29 mouse cellular contexts compared by ENCODE assay signal in the genomic region with DNA sequence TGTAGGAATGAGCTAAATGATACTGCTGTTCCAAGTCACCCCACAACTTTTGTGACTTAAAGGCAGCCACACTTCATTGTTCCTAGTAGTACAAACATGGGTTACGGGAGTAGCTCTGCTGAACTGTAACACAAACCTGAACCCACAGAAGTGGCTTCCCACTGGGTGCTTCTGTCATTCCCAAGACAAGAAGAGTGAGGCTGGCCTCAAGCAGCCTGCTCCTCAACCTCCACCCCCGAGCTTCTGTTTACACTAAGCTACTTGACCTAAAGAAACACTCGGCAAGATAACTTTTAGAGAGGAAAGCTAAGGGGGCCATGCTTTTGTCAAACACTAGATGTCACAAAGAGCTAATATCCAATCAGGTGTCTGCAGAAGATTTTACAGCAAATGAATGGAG. TPM values are rescaled to one million over a fixed set of nuclear protein-coding genes. Genes with fewer than 3 reads are reported as not detected.
DNase-seq lines count a peak whose midpoint lies in the region; ATAC-seq and TF ChIP-seq lines count a peak whose summit lies in the region.
"Had no signal": no experiment of that assay in that cellular context is flagged by ENCODE, and none has a peak within 500 bp of the region (broad histone marks: within the 10 kb centered on the region; RNA-seq: fewer than 3 reads in every experiment).

No protein-coding gene starts in this region.

- no peaks in the 10 kb centered on the region for H3K9me3 ChIP-seq in lung, embryonic 15.5 days
- no peaks in the 10 kb centered on the region for H3K9me3 ChIP-seq in midbrain, embryonic 13.5 days
- H3K9me3 ChIP-seq: embryonic facial prominence, embryonic 13.5 days; embryonic facial prominence, embryonic 15.5 days; forebrain, embryonic 10.5 days; forebrain, embryonic 12.5 days; forebrain, embryonic 15.5 days; G1E had no signal

- H3K36me3 ChIP-seq in lung, embryonic 15.5 days: no peaks in the 10 kb centered on the region
- no peaks in the 10 kb centered on the region for H3K36me3 ChIP-seq in midbrain, embryonic 13.5 days
- H3K36me3 ChIP-seq: embryonic facial prominence, embryonic 13.5 days; embryonic facial prominence, embryonic 15.5 days; forebrain, embryonic 10.5 days; forebrain, embryonic 12.5 days; forebrain, embryonic 15.5 days; G1E had no signal

- no peak for TF ChIP-seq CTCF in lung, adult 2 months (IDR thresholded peaks at IDR 0.05; ENCODE audit: insufficient read depth, low read length)

- 15% methylated on average over 3 of the region's 3 CpGs for WGBS in lung, adult 2 months
- WGBS in lung, embryonic 15.5 days: 13% methylated on average over 3 of the region's 3 CpGs
- WGBS in midbrain, embryonic 13.5 days: 52% methylated on average over 3 of the region's 3 CpGs

- no peak overlapping the region for H3K9ac ChIP-seq in lung, embryonic 15.5 days
- no peak overlapping the region for H3K9ac ChIP-seq in midbrain, embryonic 13.5 days (replicated peaks)
- H3K9ac ChIP-seq: embryonic facial prominence, embryonic 13.5 days; embryonic facial prominence, embryonic 15.5 days; forebrain, embryonic 12.5 days; forebrain, embryonic 15.5 days had no signal

- ATAC-seq in lung, embryonic 15.5 days (ENCODE audit: borderline replicate concordance, extremely low read depth, low FRiP score, low TSS enrichment): no peak
- no peak for ATAC-seq in midbrain, embryonic 13.5 days
- ATAC-seq: CD4-positive, CD25-positive, alpha-beta regulatory T cell, adult 4 months; forebrain, embryonic 15.5 days; Patski had no signal

- no peak overlapping the region for H3K4me2 ChIP-seq in lung, embryonic 15.5 days
- H3K4me2 ChIP-seq in midbrain, embryonic 13.5 days (replicated peaks): no peak overlapping the region
- H3K4me2 ChIP-seq: embryonic facial prominence, embryonic 13.5 days; embryonic facial prominence, embryonic 15.5 days; forebrain, embryonic 12.5 days; forebrain, embryonic 15.5 days had no signal

- no peak for TF ChIP-seq POLR2A in lung, adult 2 months (IDR thresholded peaks at IDR 0.05; ENCODE audit: borderline replicate concordance, extremely low read depth, low read depth, low read length)

- no peaks in the 10 kb centered on the region for H3K27me3 ChIP-seq in lung, embryonic 15.5 days
- peaks cover 38% of the 10 kb centered on the region for H3K27me3 ChIP-seq in midbrain, embryonic 13.5 days
- H3K27me3 ChIP-seq: CH12.LX; embryonic facial prominence, embryonic 15.5 days had no signal

- peak; percentile 9 to 29 for DNase-seq in lung, adult 18-20 months
- no peak for DNase-seq in lung, adult 2 months
- no peak for DNase-seq in lung, postnatal 14 days
- DNase-seq in lung, postnatal 10 days: peak; percentile 16
- DNase-seq in lung, postnatal 4 days: peak; percentile 13 to 29
- no peak for DNase-seq in urinary bladder, postnatal 36 days (ENCODE audit: low spot score in 2 of 2)
- DNase-seq: adrenal gland, adult 2 months; adrenal gland, postnatal 10 days; adrenal gland, postnatal 25 days; B cell, adult 2 months; cerebellum, adult 11 months; cerebellum, adult 18-20 months; cerebellum, adult 8-10 months; cerebellum, adult 9-11 months; cerebellum, postnatal 14 days; cerebellum, postnatal 36 days; embryo, embryonic 11 days had no signal

- no peaks in the 10 kb centered on the region; the same call in 1 of the 2 replicates for H3K4me1 ChIP-seq in lung, adult 2 months (ENCODE audit: control insufficient read depth, insufficient read depth, low read length)
- 0 out of 2 replicates have a peak, but pooled peaks cover 4% of the 10 kb centered on the region for H3K4me1 ChIP-seq in lung, embryonic 15.5 days
- H3K4me1 ChIP-seq in midbrain, embryonic 13.5 days (replicated peaks): no peaks in the 10 kb centered on the region; the same call in 1 of the 2 replicates
- H3K4me1 ChIP-seq: embryonic facial prominence, embryonic 13.5 days; embryonic facial prominence, embryonic 15.5 days; forebrain, embryonic 10.5 days; forebrain, embryonic 15.5 days had no signal

- H3K27ac ChIP-seq in lung, embryonic 15.5 days: peak overlapping the region; percentile 11; the same call in 1 of the 2 replicates
- H3K27ac ChIP-seq in midbrain, embryonic 13.5 days: no peak overlapping the region
- H3K27ac ChIP-seq: embryonic facial prominence, embryonic 13.5 days; embryonic facial prominence, embryonic 15.5 days; forebrain, embryonic 10.5 days; forebrain, embryonic 12.5 days; forebrain, embryonic 15.5 days had no signal

- no peak overlapping the region for H3K4me3 ChIP-seq in lung, adult 2 months (replicated peaks; ENCODE audit: extremely low read depth, low read depth, low read length)
- H3K4me3 ChIP-seq in lung, embryonic 15.5 days: no peak overlapping the region
- no peak overlapping the region for H3K4me3 ChIP-seq in midbrain, embryonic 13.5 days (replicated peaks)
- H3K4me3 ChIP-seq: embryonic facial prominence, embryonic 13.5 days; embryonic facial prominence, embryonic 15.5 days; erythroblast, embryonic 14.5 days; forebrain, embryonic 10.5 days; forebrain, embryonic 12.5 days; forebrain, embryonic 15.5 days had no signal

RNA-seq across cellular contexts. Expression of a gene that starts 49.7 kb away (rescaled TPM):
- 267 and 400 TPM in 2 replicates for polyA plus RNA-seq in lung, adult 2 months (2012; rRNA removed)
- 84.7 and 87.6 TPM in 2 replicates for polyA plus RNA-seq in lung, embryonic 15.5 days (2015; fragmentation: Nextera tagmentation; extraction: Ambion mirVana)
- polyA plus RNA-seq in midbrain, embryonic 13.5 days (2015; fragmentation: Nextera tagmentation; extraction: Ambion mirVana): 6.2 and 9.2 TPM in 2 replicates
- polyA plus RNA-seq: adrenal gland, adult 2 months; CD4-positive, CD25-positive, alpha-beta regulatory T cell, adult 4 months; embryonic facial prominence, embryonic 13.5 days; embryonic facial prominence, embryonic 15.5 days; erythroblast, embryonic 14.5 days; G1E; Patski had no signal

Comparison
In these comparisons a context has a peak if more than half of its experiments do, and no peak if none do; other contexts are left out.
1. DNase-seq: peak in lung, adult 18-20 months (2 of 2), lung, postnatal 10 days (single experiment) and lung, postnatal 4 days (2 of 2); none in lung, adult 2 months (single experiment), lung, postnatal 14 days (single experiment) and urinary bladder, postnatal 36 days (0 of 2).